Mouse (Mus musculus) liver, embryonic 18 days (tissue): ENCODE data around the gene Dennd2d. TPM values are rescaled to one million over a fixed set of nuclear protein-coding genes. Genes with fewer than 3 reads are reported as not detected.

Experiments
- polyA plus RNA-seq: library from polyadenylated mRNA; depleted of rRNA; stranded (reverse); fragments of >200 nt; gene quantifications from 2 replicates; pipeline ENCODE4 v1.2.3, GENCODE M21; 2012; rRNA removed

Dennd2d gene
- polyA plus RNA-seq, result 5.7 and 6.3 TPM in 2 replicates

DNA sequence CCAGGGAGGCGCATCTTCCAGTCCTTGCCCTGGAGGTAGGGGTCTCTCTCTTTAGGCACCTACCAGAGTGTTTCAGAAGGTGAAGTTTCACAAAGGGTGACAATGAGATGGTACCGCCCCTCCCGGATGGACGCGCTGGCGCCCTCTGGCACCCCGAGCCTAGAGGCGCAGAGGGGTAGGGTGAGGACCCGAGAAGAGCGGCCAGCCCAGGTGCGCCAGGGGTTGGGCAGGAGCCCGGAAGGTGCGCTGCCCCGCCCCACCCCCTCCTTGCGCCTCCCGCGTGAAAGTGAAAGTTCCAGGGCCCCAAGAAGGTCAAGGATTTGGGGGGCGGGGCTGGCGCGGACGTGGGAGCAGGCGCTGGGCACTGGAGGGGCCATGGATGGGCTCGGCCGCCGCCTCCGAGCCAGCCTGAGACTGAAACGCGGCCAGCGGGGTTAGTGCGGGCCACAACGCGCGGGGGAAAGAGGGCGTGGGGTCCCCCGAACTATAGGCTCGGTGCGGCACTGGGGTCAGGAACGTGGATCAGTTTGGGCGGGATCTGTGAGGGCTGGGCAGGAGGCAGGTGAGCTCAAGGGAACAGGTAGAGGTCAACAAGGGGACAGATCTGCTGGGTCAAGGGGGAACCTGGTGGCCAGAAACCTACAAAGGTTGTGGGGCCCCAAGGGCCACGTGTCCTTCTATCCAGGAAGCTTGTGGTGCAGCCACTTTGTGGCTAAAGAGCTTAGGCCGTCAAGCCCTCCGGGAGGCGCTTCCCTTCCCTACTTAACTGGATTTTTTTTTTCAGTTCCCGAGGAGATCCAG is at the start of gene Dennd2d:
Gene Dennd2d, plus strand, starts transcription at position 125 of the 801 bp plus-strand sequence.

DNA sequence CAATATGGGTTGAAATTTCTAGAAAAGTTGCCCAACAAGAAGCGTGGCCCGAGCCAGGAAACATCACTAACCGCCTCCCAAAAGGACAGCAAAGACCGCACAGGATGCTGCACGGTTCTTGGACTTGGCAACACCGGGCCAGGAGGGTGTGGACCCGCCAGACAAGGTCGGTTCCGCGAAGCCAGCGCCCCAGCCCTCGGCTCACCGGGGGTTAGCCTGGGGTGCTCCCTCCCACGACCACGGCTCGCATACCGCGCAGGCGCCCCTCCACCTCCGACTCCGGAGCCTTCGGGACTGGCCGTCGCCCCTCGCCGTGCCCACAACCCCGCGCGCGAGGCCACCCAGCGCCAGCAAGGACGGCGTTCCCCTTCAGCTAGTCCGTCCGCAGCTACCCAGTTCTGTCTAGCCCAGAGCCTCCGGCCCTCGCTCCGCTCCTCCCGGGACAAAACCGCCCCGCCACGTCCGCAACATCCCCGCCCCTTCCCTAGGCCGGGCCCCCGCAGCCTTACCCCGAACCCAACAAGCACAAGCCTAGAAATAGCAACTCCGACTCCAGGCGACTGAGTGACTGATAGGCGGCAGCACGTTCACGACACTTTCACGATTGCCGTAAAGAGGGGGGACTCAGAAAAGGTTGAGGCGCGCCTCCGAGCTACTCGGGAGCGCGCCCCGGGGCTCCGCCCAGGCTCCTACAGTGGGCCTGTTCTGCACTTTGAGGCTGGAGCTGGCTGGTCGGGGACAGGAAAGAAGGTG is 65.1 kb downstream of the Dennd2d start, which contains the start of the genes Dram2 and Cept1:
Gene Dram2, plus strand, starts transcription at position 628 of the 753 bp plus-strand sequence.
Gene Cept1, minus strand, starts transcription at position 632 of the 753 bp plus-strand sequence.

Other genes with a start within 250 kb of the Dennd2d start
- gene Chil6, start 76.2 kb upstream of the Dennd2d start, polyA plus RNA-seq, result 0.03 and 0.04 TPM in 2 replicates
- gene Dram2, start 65.4 kb downstream of the Dennd2d start, polyA plus RNA-seq, result 47.0 and 56.6 TPM in 2 replicates
- gene Cept1, start 65.4 kb downstream of the Dennd2d start, polyA plus RNA-seq, result 30.5 and 31.4 TPM in 2 replicates
- 4.8 and 4.9 TPM in 2 replicates for gene Lrif1, start 202.6 kb downstream of the Dennd2d start, polyA plus RNA-seq